Mouse (Mus musculus) cerebellum, adult 8-10 months (tissue): Measurements from ENCODE around the gene Rps6.
A peak's percentile ranks its signal among the peaks of the same experiment; 100 is the strongest.

Experiments used
- DNase-seq: peaks from one replicate; pipeline ENCODE4 v3.0.0; 2022

Rps6 gene

GRCm38 (mm10) chr4:86857113-86858069 is at the start of gene Rps6:
Rps6 (minus strand) TSS chr4:86857412.
- DNase-seq, result peak; percentile 95

DNA sequence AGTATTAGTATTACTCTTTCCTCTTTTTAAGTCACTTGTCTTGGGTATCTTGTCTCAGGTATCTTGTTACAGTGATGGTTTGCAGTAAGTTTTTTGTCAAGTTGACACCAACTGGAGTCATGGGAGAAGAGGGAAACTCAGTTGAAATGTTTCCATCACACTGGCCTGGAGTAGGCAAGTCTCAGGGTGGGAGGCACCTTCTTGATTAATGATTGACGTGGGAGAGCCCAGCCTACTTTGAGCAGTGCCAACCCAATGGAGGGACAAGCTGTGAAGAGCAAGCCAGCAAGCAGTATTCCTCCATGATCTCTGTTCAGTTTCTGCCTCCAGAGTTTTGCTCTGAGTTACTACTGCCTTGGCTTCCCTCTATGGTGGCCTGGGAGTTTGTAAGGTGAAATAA is 48.7 kb upstream of the Rps6 start:
- DNase-seq, result no peak

DNA sequence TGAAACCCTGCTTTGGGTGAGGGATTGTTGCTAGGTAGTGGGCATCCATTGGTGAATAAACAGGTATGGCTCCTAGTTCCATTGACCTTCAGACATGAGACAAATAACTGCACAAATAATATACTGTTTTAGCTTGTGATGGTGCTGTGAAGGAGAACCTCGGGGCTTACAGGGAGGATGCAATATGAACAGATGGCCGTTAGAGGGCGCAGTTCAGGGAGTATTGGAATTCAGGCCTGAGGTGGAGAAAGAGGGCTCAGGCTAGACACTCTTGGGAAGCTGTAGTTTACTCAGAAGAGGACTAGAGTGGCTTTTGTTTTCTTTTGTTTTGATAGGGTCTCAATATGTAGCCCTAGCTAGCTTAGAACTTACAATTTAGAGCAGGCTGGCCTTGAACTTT is 47.8 kb upstream of the Rps6 start:
- DNase-seq, result no peak

DNA sequence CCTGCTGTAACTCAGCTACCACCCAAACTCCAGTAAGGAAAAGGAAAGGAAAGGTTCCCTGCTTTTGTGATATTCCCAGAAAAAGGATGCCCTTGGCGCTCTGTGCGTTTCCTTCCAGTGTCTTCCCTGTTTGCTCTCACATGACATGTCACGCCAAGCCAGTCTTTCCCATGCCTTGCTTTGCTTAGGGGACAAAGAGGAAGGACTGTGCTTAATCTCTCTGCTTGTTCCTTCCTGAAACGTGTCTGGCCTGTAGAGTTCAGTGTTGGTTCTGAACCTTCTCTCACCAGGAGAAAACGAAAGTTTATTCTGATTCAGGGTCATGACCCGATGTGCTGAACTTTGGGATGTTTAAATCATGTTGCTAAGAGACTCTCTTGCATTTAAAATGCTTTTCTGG is 45.1 kb upstream of the Rps6 start:
- DNase-seq, result no peak

DNA sequence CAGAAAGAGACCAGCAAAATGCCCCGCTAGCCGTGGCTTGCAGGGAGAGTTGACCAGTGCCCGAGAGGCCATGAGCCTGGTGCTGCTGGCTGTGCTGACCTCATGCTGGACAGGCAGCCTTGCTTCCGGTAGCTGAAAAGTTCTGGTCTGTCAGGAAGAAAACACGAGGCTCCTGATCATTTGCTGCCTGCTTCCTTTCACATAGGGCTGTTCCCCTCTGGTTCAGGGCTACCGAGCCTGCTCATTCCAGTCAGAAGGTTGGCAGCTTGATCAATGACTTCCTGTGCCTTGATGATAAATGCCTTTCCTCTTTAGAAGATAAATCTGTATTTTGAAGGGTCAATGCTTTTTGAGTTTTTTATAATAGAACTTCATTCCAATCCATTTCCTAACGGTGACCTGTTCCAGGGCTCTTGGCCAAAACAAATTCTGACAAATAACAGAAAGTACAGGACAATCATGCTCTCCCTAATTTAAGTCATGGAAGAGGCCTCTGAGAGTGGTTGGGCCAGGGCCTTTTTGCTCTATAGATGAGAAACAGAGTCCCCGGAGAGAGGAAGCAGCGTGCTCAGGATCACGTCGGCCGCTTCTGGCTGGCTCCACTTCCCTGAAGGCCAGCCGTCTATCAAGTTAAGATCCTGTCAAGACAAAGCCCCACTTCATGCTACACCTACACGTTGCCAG is 41.7 kb upstream of the Rps6 start:
- no peak for DNase-seq

DNA sequence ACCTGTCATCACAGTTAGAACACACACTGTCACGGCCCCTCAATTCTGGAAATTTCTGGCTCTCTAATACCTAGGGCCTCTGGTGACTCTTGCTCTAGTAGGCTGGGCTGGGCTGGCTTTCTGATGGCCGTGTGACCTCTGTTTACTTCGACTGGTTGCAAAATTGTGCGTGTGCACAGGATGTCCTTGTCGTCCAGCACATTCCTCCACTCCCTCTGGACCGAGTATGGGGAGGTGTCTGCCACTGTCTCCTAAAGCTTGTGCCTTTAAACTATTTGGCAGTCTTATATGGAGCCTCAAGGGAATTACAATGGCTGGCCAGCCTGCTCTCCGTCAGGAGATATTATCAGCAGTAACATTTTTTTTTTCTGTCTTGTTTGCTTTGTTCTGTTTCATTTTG is 40.2 kb upstream of the Rps6 start:
- DNase-seq, result no peak

- DNase-seq, result no peak
Measured at GRCm38 (mm10) chr4:86887879-86888278, 30.7 kb upstream of the Rps6 start.

- no peak for DNase-seq
Measured at GRCm38 (mm10) chr4:86886160-86886878, 29.1 kb upstream of the Rps6 start.

GRCm38 (mm10) chr4:86885790-86886159 is 28.6 kb upstream of the Rps6 start:
- DNase-seq, result no peak

GRCm38 (mm10) chr4:86884945-86885344 is 27.7 kb upstream of the Rps6 start:
- no peak for DNase-seq

- DNase-seq, result no peak
Measured at GRCm38 (mm10) chr4:86882413-86882812, 25.2 kb upstream of the Rps6 start.

DNA sequence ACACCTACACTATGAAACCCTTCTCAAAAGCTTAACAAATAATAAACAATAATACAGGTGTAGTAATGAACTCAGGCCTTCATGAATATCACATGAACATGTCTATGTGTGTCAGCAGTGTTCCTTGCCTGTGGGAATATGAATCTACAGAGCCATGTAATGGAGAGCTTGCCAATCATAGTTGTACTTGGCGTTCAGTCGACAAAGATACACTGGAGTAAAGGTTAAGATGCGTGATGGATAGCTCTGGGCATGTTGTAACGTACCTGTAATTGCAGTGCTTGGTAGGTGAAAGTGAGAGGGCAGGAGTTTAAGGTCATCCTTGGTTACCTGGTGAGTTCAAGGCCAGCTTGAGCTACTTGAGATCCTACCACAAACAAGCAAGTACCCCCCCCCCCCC is 24.0 kb upstream of the Rps6 start:
- no peak for DNase-seq

- DNase-seq, result no peak
Measured at GRCm38 (mm10) chr4:86879477-86879876, 22.3 kb upstream of the Rps6 start.

- DNase-seq, result peak; percentile 68
Measured at GRCm38 (mm10) chr4:86874146-86874847, 17.1 kb upstream of the Rps6 start, which contains the start of gene Acer2. Acer2 (plus strand) TSS chr4:86874396.

GRCm38 (mm10) chr4:86873072-86873471 is 15.9 kb upstream of the Rps6 start:
- DNase-seq, result no peak

- no peak for DNase-seq
Measured at GRCm38 (mm10) chr4:86871988-86872387, 14.8 kb upstream of the Rps6 start.

DNA sequence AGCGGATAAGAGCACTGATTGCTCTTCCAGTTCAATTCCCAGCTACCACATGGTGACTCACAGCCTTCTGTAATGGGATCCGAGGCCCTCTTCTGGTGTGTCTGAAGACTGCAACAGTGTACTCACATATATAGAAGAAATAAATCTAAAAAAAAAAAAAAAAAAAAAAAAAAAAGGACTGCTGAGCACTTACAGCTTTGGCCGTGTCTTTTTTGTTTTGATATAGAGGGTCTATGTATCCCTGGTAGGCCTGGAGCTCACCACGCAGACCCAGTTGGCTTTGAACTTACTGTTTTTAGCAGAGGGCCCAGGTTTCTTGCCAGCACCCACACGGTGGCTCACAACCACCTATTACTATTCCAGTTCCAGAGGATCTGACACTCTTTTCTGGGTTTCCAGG is 6.9 kb upstream of the Rps6 start:
- no peak for DNase-seq

- DNase-seq, result no peak
Measured at GRCm38 (mm10) chr4:86858070-86858440, 843 bp upstream of the Rps6 start.

- no peak for DNase-seq
Measured at GRCm38 (mm10) chr4:86856304-86857112, 704 bp downstream of the Rps6 start.

- DNase-seq, result no peak
Measured at GRCm38 (mm10) chr4:86852813-86853590, 4.2 kb downstream of the Rps6 start.

GRCm38 (mm10) chr4:86852018-86852417 is 5.2 kb downstream of the Rps6 start:
- DNase-seq, result no peak
